Mouse (Mus musculus) heart, postnatal 36 days (tissue): ENCODE measurements around the gene Nmnat3. TPM values are rescaled to one million over a fixed set of nuclear protein-coding genes. Genes with fewer than 3 reads are reported as not detected.

Experiments
- DNase-seq, 2 experiments: peaks; one replicate each; pipeline ENCODE4 v3.0.0; 2021 to 2022
- intact Hi-C: fragments of 180-260 bp; cut with DNase I; formaldehyde crosslinking; loops from one replicate; pipeline ENCODE4 v1.15.1; 2025
- total RNA-seq, 2 experiments: library from RNA; stranded (reverse); gene quantifications; 2 replicates each; pipeline ENCODE4 v1.2.3; 2021

Gene Nmnat3
- total RNA-seq, 2 experiments from 2014 or later, result 13.5 to 15.0 TPM

DNA sequence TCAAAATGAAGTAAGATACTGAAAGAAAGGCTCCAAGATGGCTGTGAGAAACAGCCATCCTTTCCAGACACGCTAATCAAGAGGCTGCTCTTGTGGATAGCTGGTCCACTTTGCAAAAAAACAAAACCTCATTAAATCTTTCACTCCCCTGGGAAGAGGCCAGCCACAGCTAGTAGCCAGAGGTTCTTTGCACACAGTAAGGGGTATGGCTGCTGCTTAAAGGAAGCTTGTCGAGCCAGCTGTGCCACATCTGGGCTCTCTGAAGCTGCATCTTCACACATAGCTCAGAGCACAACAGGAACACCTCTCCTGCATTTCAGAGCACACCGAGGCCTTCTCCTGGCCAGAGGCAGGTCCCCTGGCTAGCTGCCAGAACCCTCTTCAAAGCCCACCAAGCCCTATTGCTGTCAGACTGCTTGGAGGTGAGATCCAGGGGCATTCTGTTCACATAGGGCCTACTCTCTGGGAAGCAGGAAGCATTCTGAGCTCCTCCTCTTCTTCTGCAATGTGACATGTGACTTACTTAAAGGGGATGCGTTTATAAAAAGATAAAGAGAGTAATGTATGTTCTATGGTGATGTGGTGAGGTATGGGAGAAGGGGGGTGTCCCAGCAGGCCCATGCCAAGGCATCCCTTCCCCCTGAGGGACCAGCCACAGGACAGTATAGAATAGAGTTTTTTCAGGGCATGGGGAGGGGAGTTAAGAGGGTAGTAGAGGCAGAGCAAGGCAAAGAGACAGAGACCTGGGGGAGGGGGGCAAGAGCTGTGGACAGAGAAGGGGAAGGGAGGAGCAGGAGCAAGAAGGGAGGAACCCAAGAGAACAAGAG lies 63.3 kb downstream of the Nmnat3 start:
- DNase-seq, result no peak
- intact Hi-C loops, result no loop called here

DNA sequence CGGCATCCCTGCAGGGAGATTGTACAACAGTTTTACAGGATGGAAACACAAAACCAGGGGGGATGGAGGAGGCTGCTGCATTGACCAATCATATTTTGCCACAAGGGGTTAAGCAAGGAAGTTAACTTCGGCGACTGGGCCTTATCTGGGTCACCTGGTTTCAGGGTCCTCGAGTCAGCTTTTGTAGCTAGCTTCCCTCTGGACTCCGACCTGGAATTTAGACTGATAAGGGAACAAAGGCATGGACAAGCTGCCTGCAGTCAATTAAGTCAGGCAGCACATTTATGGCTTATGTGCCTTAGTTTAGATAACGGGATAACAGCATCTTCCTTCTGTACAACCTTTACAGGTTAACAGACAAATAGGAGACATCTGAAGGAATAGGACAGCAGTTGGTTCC lies 65.1 kb downstream of the Nmnat3 start:
- intact Hi-C loops, result no loop called here
- no peak for DNase-seq

DNA sequence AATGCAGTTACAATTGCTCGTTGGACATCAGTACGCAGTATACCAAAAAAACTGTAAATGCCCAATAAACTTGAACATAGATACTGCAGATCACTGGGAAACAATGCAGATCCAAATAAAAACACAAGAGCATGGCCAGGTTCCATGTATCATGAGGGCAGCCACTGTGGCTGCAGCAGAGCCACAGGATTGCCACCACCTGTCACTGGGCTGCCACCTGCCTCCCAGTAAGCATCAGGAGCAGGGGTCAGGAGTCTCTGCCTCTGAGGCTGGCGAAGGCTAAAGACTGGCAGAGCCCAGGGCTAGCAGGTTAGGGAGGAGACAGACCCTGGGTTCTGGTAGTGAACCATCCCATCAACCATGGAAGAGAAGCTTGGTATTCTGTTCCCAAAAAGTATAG lies 67.7 kb downstream of the Nmnat3 start:
- DNase-seq, result no peak

DNA sequence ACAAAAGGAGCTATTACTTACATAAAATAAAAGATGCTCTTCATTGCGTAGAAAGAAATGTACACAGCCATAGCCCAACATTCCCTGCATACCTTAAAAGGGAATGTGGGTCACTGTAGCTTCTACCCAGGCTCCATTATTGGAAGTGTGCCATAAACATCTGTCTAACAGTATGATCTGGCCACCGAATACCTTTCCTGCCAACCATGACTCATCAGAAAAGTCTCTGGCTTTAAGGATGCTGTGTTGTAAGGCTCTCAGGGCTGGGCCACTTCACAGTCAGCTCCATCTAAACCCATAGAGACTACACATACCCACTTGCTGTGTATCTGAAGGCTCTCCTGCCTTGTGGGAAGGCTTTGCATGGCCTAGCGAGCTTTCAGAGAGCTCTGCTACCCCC lies 73.8 kb downstream of the Nmnat3 start:
- no peak for DNase-seq
- intact Hi-C loops, result no loop called here

More for the DNA sequence above, 67.7 kb downstream of the Nmnat3 start:
- intact Hi-C loops, result no loop called here

DNA sequence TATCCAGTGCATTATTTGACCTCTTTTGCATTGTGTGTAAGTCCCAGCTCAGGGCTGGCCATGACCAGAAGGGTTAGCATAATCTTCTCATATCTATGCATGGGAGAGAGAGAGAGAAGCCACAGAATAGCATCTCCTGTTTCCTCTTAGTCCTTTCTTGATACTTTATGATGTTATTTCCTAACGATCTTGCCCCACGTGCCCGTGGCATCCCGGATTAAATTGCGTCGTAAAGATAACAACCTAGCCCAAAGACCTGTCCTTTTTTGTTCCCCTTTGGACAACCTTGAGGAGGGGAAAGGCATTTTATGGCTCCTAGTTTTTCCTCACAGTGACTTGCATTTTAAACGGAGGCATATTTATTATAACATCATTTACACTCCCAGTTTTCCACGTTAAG lies 78.8 kb downstream of the Nmnat3 start:
- intact Hi-C loops, result no loop called here
- DNase-seq, result no peak

DNA sequence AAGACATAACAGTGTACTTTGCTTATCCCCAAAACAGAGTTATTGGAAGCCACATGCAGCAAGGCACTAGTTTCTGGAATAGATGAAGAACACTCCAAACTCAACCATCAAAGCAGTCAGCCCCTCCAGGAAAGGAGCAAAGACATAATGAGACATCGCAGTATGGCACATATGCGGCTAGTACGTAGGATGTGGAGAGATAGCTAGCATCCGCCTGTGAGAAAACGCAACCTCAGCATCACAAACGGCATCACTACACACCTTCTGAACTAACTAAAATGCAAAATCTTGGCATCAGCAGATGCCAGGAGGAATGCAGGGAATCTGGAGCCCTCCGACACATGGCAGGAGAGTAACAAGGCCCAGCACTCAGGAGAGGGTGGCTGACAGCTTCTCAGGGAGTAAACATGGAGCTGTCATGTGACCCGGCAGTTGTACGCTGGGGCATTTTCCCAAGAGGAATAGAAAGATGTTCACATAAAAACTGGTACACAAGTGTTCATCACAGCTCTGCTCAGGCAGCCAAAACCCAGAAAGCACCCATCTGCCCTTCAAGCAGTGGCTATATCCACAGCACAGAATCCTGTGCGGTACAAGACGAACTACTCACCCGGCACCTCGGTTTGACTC lies 80.2 kb downstream of the Nmnat3 start:
- intact Hi-C loops, result no loop called here
- DNase-seq, result no peak

DNA sequence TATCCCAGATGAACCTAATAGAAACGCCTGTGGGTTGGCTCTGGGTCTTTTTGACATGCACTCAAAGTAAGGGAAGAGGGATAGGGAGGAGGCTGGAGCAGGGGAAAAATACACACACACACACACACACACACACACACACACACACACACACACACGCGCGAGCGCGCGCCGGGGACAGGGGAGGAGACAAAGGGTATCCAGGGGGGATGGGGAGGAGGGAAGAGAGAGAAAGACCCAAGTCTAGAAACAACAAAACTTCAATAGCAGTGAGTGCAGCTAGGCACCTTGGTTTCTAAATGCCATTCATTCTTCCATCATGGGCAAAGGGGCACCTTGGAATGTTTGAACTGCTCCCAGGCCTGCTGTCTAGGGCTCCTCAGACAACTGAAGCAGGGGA lies 82.5 kb downstream of the Nmnat3 start:
- intact Hi-C loops, result no loop called here
- no peak for DNase-seq

DNA sequence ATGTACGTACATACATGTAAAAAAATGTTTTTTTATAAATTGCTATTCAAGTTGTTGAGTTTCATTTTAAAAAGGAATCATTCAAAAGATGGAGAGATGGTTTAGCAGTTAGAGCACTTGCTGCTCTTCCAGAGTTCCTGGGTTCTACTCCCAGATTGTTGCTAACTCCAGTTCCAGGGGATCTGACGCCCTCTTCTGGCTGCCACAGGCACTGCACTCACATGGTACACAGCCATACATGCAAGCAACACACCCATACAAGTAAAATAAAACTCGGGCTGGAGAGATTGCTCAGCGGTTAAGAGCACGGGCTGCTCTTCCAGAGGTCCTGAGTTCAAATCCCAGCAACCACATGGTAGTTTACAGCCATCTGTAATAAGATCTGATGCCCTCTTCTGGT lies 86.1 kb downstream of the Nmnat3 start:
- intact Hi-C loops, result no loop called here
- DNase-seq, result no peak

DNA sequence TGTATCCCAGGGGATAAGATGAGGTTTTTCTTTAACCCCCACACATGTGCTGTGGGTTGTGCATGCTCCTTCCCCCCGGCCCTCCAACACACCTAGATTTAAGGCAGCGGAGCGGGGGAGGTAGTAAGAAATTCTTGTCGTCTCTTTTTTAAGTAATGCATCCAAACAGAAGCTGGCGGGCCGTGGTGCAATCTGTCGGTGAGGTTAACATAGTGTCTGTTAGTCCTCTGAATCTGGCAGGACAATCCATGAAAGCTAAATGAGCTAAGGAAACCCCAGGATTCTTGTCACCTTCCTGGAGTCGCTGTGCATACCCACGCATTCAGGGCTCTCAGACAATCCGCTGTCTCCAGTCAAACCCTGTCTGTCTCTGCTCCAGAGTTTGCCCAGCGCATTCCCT lies 87.7 kb downstream of the Nmnat3 start:
- intact Hi-C loops, result no loop called here
- no peak for DNase-seq

DNA sequence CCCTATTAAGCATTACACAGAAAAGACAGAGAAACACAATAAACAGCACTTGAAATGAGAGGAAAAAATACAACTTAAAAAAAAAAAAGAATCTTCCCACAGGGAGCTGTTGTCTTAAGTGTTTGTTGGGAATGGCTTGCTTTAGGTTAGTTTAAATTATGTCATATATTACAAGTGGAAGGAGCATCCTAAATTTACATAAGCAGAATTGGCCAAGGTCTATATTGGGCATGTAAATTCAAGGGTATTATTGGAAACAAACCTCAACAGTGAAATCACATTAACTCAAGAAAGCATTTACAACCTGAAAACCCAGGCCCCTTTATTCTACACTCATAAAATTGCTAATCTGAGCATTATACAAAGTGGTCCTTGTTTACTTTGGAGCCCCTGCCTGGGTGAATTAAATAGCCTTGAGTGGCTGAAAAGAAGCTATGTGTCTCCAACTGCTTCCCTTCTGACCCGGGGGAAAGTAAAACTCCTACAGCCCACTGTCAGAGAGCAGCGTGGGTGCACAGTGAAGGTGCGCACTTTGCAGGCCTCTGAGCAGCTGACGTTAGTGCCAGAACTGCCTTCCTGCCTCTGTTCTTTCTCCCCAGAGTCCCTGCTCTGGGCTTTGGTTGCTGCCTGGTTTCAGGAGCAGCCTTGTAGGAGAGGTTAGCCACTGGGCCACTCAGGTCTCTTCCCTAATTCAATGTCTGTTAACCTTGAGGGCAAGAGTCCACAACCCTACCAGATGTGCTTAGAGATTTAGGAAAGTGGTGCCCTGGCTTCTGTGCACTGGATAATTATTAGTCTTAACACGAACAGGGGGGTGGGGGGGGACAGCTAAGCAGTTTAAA lies 88.3 kb downstream of the Nmnat3 start:
- intact Hi-C loops, result no loop called here
- no peak for DNase-seq

DNA sequence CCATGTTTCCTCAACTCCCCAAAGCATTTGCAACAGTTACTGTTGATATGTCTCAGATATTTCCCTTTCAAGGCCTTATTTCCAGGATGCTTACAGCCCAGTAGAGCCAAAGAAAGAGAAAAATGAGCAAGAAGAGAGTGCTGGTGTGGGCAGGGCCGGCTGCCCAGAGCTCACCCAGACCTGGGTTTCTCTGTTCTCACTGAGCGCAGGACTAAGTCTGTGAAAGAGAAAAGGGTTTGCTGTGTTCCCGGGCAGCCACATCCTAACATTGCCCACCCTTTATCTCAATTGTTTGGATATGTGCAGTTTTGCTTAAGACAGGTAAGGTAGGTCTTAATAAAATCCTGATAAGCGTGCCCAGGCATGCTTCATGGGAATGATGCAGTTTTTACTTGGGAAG lies 92.5 kb downstream of the Nmnat3 start:
- intact Hi-C loops, result no loop called here

DNA sequence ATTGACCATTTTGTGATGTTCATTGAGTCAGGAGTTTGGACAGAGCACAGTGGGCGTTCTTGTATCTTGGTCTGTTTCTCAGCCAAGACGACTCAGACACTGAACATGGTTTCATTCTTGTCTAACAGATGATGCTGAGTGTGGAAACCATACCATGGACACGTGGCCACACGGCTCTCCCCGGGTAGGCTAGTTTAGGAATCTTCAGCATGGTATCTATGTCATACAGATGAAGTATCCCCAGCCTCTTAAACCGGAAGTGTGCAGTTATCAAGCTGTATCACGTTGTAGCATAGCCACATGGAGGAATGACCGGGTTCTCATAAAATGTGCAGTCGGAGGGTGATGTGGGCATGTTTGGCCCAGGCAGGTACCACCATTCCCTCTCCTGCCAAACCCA lies 93.4 kb downstream of the Nmnat3 start:
- DNase-seq, result no peak
- intact Hi-C loops, result no loop called here

More for the DNA sequence above, 92.5 kb downstream of the Nmnat3 start:
- no peak for DNase-seq

DNA sequence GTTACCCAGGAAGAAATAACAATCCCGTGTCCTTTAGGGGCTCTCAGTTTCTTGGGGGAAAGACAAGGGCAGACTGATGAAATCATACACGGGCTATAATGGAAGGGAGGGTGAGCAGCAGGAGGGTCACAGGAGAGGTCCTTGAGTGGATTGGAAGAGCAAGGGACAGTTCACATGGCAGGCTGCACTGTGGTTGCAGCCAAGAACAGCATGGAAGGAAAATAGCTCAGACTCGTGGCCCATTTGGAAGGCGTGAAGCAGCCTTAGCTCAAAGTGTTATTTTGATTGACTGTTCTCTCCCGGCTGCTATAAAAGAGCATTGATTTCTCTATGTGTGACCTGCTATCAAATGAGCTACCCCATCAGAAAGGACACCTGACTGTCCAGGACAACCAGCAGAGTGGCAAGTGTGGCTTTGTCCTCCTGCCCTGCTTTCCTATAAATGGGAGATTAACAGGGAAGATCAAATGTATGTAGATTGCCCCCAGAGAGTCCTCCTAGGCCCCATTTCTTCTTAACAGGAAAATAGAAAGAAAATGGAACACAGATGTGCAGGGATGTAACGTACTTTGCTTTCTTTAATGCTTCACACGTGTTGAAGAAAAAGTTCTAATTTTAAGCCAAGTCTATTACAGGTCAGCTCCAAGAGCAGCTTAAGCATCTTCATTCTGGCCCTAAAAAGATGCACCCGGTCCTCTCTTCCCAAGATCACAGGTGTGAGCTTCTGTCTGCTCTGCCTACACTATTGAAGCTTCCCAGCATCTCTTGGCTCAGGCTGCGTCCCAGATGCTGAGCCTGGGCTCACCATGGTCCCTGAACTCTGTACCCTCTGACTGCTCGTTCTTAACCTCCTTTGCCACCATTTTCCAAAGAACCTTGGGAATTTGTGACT lies 100.8 kb downstream of the Nmnat3 start:
- DNase-seq, result peak; percentile 8 to 10

DNA sequence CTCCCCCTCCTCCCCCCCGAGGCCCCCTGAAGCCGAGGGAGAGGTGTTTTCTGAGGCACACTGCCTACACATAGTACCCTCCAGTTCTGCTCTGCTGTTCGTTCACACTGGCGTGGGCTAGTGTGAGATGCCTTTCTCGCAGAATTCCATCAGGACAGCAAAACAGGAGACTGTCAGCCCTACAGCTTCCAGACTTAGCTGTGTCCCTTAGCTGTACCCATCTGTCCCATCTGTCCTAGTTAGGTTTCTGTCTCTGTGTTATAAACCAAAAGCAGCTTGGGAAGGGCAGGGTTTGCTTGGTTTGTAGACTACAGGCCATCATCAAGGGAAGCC lies 101.4 kb downstream of the Nmnat3 start:
- no peak for DNase-seq
- intact Hi-C loops, result no loop called here

More for the DNA sequence above, 100.8 kb downstream of the Nmnat3 start:
- intact Hi-C loops, result no loop called here

DNA sequence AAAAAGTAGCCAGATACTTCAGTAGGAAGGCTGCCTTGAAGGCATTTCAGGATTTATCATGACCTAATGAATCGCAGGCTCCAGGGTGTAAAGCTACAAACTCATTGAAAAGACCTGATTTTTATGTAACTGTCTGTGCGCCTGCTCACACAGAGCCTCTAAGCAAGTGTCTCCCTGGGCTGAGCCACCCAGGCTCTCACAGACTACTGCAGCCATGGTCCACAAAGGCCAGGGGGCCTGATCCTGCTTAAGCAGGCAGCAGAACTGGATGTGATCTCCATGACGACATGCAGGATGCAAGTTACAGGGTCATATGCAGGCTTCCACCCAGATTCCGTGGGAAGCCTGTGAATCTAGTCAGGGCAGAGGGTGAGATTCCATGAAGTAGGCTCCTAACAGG lies 106.3 kb downstream of the Nmnat3 start:
- intact Hi-C loops, result no loop called here
- DNase-seq, result no peak

DNA sequence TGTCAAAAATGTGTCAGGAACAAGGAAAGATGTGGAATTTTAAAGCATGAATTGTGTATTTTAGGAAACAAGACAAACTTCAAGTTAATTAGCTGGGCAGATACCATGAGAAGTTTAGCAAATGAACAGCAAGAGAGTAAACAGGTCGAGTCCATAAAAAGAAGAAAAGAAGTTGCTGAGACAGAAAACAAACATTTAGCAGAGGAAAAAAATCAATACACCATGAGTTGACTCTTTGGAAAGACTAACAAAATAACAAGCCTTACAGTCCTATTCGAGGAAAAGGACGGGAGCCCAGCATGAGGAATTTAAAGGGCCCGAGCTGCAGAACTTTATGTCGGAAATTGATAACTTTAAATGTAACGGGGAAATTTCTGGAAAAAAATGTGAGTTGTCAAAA lies 110.0 kb downstream of the Nmnat3 start:
- intact Hi-C loops, result no loop called here
- DNase-seq, result no peak

DNA sequence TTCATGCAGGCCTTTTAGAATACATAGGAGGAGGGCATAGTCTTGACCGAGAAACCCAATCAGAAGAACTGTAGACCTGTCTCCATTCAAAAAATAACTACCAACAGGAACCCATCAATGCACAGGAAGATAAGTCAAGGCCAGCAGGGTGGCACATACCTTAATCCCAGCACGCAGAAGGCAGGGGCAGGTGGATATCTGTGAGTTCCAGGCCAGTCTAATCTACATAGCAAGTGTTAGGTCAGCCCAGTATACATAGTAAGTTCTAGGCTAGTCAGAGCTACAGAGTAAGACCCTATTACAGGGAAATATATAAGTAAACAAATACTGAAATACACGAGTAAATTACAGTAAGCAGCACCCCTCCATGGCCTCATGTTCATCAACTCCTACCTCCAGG lies 110.6 kb downstream of the Nmnat3 start:
- no peak for DNase-seq
- intact Hi-C loops, result no loop called here

DNA sequence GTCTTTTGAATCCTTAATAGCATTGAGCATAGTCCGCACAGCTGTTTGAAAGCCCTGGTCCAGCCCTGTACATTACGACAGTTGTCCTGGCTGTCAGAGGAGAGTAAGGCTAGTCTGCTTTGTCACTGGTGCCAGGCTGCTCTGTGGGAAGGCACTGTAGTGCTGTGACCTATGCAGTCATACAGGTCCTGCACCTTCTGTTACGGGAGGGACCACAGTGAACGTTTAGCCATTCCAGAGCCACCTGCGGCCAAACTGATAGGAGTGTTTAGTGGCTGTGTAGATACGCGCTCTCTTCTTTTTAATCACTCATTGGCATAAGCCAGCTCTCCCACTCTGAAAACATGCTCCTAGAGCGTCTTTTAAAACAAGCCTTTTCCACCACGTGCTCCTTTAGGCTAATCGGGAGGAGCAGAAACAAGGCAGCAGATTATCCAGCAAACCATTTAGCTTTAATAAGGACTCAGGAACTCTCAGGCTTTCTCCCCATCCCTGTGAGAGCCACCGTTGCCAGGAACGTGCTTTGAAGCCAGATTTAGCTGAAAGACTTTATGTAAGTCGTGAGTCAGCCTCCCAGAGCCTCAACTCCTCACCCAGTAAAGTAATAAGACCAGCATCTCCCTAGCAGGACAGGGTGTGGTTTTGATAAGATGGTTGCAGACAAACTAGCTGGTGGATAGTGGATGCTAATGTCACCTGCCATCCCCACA lies 113.1 kb downstream of the Nmnat3 start:
- no peak for DNase-seq
- intact Hi-C loops, result no loop called here

DNA sequence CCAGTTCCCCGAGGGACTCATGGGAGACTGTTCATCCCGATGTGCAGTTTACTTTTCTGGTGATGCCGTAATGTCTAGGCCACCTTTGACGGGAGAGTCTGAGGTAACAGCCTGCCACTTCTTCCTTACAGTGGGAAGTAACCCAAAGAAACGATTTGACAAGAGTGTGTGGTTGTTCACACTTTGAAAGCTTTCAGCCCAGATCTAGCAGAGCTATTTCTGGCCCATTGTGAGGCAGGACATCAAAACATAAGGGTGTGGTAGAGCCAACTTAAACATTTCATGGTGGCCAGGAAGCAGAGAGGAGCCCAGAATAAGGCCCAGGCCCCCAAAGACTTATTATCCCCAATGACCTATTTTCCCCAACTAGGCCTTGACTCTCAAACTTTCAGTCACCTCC lies 114.4 kb downstream of the Nmnat3 start:
- intact Hi-C loops, result no loop called here
- no peak for DNase-seq

DNA sequence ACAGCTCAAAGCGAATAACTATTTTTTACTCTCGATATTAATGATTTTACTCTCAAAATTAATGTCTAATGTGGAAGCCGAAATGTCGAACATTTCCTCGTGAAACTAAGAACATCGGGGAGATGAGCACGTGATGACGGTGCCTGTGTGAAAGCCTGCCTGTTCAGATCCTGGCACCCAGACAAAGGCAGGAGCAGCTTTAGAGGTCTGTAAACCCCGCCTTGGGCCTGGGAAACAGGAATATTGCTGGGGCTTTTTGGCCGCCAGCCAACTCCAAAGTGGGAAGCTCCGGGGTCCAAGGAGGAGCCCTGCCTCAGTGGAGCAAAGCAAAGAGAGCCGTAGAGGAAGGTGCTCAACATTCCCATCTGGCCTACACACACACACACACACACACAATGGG lies 120.5 kb downstream of the Nmnat3 start:
- DNase-seq, result no peak
- intact Hi-C loops, result loop anchor here (2.0 kb wide), 1 partner anchor 131 kb away; no protein-coding TSS in a partner anchor
